In genomic region chr8:46732381-46732915, GRCm38 (mm10) we compare ENCODE assay signal across 19 mouse cellular contexts. TPM values are rescaled to one million over a fixed set of nuclear protein-coding genes. Genes with fewer than 3 reads are reported as not detected.
DNase-seq lines count a peak whose midpoint lies in the region; ATAC-seq lines count a peak whose summit lies in the region.
"Had no signal": no experiment of that assay in that cellular context is flagged by ENCODE, and none has a peak within 500 bp of the region (broad histone marks: within the 10 kb centered on the region; RNA-seq: fewer than 3 reads in every experiment).

No protein-coding gene starts in this region.

- intact Hi-C loops in heart, postnatal 14 days (cut with DNase I) = no loop called here

- peak; percentile 70 for DNase-seq in heart, adult 11 months
- DNase-seq in heart, postnatal 14 days = no peak
- peak; percentile 76 for DNase-seq in 3T3-L1 (ENCODE audit: low read depth, low spot score)
- DNase-seq in fat pad, adult 2 months (ENCODE audit: extremely low read depth, low read depth, low spot score) = peak; percentile 74
- no peak for DNase-seq in urinary bladder, postnatal 10 days (ENCODE audit: low spot score)
- no peak for DNase-seq in thymus, postnatal 0 days (ENCODE audit: low spot score)
- DNase-seq: cerebellum, adult 8-10 months; cerebellum, postnatal 25 days; heart, postnatal 4 days; kidney, adult 18-20 months; kidney, postnatal 25 days; liver; lung, adult 2 months; lung, postnatal 4 days; thymus, postnatal 14 days had no signal

- peak; percentile 86 for ATAC-seq in monocyte, adult 5-6 weeks (replicated peaks; ENCODE audit: insufficient number of reproducible peaks, low FRiP score, low TSS enrichment, poor library complexity, severe bottlenecking)
- ATAC-seq: forebrain, embryonic 16.5 days; midbrain, embryonic 15.5 days; Patski had no signal

RNA-seq across cellular contexts. Expression of gene Irf2, which starts 7.1 kb away (rescaled TPM):
- total RNA-seq in heart, postnatal 14 days (2021) = 10 to 100 TPM; 43.6 to 44.5 TPM
- total RNA-seq in monocyte, adult 5-6 weeks (2017) = 109 to 271 TPM (median 146 TPM) in 3 replicates
- polyA plus RNA-seq in thymus, postnatal 0 days (2015; fragmentation: Nextera tagmentation; extraction: Ambion mirVana) = 54.9 and 57.8 TPM in 2 replicates

Comparison
In these comparisons a context has a peak if more than half of its experiments do, and no peak if none do; other contexts are left out.
1. DNase-seq: peak in heart, adult 11 months (single experiment), 3T3-L1 (single experiment) and fat pad, adult 2 months (single experiment); none in heart, postnatal 14 days (0 of 2), urinary bladder, postnatal 10 days (single experiment) and thymus, postnatal 0 days (single experiment).